Mouse (Mus musculus) CD4-positive helper T cell, adult 2 months (primary cell): ENCODE data around the gene Gprc5c.

Source experiments
- DNase-seq: peaks from one replicate; pipeline ENCODE4 v3.0.0-alpha.2; 2012; ENCODE audit warnings: low read depth, missing footprints, low spot score

Gprc5c gene

DNA sequence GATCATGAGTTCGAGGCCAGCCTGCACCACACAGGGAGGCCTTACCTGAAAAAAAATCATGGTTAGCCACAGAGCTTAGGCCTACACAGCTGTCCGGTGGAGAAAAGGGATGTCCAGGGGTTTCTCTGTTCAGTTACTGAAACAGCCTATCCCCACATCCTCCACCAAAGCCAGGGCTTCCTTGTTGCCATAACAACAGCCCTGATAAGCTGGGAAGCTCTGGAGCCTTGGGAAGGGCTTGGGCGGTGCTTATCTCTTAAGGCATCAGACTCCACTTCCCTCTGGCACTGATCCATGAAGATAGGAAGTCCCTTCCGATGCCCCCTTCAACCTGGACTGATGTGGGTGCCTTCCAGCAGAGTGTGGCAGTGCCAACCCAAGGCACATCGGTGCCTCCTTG is 17.8 kb upstream of the Gprc5c start:
- no peak for DNase-seq

DNA sequence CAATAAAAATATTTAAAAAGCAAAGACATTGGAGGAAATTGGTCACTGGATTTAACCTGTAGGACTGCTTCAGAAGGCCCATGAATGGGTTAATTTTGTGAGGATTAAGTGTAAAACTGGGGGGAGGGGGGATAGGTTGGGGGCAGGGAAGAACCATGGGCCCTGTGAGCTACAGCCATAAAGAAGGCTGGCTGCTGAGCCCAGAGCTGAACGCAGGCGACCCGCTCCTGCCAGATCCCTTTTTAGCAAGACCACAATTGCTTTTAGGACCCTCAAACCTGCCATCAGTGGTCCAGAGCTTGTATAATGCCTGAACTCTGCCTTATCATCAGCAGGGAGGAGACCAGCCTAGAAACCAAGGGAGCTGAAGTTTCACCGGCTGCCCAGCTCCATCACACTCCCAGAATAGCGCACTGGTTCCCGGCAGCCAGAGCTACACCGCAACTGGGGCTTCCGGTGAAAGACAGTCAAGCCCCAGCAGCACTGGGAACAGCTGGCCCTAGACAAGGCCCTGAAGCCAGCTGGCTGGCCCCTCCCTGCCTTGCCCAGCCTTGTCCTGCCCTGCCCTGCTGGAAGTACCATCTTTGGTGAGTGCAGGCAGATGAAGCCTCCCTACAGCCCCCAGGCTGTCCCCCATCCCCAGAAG is 7.0 kb upstream of the Gprc5c start:
- DNase-seq, result no peak

DNA sequence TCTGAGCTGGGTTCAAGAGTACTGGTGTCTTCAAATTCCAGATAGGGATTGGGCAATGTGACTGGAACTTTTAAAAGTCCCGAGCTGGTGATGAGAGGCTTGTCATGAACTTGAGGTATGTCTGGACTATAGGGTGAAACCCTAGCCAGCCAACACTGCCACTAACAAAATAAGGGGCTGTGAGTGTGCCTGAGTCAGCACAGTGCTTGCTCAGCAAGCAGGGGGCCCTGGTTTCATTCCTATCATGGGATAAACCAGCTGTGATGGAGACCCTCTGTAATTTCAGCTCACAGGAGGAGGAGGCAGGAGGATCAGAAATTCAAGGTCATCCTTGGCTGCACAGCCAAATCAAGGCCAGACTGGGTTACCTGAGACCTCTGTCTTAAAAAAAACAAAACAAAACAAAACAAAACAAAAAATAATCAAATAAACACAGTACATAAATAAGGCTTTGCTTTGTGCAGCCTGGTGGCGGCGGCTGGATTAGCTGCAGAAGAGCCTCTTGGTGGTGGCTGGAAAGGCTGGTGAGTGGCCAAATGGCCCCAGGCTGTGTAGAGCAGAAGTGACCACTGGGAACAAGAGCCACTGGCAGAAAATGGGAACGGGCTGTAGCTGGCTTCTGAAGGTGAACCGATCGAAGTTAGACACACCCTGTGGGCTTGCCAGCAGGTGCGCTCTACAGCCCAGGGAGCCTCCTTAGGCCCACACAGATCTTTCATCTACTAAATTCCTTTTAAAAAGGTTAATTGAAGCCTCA is 6.3 kb upstream of the Gprc5c start:
- no peak for DNase-seq

DNA sequence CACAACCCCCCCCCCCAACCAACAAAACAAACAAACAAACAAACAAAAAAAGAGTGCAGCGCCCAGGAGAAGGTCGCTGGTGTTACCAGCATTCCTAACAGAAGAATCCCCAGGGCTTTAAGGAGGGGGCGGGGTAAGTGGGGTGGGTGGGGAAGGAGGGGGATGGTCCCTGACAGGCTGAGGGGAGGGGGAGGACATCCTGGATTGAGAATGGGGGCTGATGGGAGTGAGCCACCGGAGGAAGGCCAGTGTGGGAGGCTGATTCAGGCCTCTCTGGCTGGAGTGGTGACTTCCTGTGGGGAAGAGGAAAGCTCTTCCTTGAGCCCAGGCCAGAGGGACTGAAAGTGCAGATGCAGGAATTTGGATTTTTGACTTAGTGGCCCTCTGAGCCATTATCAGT is 4.6 kb upstream of the Gprc5c start:
- no peak for DNase-seq

DNA sequence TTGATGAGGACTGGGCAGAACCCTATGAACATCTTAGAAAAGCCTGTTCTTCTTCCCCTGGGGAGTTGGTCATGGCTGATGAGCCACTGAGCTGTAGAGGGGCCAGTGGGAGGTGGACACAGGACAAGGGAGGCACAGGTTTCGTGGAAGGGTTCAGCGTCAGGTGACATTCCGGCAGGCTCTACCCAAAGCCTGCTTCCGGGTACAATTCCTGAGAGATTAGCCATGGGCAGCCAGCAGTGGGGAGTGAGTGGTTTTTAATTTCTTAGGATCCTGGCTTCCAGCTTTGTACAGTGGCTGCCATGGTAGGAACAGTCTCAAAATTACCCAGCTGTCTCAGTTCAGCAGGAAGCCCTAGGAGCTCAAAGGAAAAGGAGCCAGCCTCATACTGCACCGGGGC is 3.9 kb upstream of the Gprc5c start:
- no peak for DNase-seq

DNA sequence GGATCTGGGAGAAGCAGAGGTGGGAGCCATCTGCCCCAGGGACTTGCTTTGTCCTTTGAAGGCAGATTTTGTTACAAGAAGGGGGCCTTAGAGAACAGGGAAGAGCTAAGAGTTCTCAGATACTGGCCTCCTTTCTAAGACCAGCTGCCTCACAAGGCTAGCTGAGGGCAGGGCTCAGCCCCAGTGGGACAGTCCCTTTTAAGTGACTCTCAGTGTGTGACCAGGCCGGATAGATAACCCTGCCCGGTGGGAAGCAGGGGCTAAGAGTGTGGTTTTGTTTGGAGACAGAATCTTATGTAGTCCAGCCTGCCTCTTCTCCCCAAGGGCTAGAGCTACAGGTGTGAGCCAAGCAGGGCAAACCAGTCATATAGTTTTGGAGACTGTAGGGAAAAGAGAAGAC is 1.4 kb upstream of the Gprc5c start:
- DNase-seq, result no peak

DNA sequence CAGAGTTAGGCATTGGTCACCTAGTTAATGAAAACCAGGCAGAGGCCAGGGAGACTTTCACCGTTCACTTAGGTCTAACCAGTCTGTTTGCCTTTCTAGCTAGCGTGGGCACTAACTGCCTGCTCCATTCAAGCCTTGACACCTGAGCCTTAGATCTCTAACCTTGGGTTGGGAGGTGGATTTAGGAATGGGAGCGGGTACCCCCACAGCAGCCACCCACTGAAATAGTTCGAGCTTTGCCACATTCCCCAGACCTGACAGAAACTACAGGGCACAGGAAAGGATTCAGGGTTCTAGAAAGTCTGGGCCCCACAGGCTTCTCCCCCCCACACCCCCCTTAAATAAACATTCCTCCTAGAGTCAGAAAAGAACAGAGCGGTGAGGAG is 893 bp upstream of the Gprc5c start:
- no peak for DNase-seq

DNA sequence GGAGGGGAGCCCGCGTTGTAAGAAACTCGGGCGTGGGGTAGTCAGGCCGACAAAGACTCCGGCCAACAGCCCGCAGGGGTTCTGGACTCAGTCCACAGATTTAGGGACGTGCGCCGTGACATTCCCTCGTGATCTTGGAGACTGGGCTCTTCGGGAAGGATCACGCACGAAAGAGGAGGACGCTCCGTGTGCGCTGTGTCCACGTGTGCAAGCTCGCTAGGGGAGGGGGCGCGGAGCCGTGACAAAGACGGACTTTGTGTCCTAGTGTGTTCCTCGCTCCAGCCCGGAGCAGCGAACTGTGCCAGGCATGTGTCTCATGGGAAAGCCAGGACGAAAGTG is 286 bp downstream of the Gprc5c start:
- no peak for DNase-seq

DNA sequence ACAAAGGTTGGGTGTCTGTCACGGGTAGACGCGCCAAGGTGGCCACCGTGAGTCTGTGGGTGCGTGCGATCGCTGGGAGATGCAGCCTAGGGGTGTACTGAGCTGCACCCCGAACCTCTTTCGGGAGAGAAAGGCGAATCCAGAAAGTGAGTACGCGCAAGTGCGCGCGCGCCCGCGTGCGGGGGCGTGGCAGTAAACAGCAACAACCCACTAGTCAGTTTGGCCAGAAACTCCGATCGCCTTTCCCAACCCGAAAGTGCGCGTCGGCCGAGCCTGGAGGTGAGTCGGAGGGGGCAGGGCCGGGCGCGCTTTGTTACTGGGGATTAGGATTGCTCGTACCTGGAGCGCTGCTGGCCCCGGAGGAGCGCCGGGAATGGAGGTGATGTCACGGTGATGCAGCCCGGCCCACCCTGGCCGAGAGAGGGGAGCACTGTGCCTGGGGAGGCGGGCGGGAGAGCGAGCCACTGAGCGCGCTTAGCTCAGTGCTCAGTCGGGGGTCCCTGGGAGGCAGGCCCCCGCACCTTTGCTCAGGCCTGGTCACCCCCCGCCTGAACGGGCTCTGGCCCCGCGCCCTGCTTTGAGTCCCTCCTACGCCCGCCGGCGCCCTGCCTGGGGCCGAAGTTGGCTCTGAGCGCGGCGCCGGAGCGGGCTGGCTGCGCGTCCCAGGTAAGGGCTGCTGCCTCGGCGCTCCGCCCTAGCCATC is 807 bp downstream of the Gprc5c start:
- no peak for DNase-seq

DNA sequence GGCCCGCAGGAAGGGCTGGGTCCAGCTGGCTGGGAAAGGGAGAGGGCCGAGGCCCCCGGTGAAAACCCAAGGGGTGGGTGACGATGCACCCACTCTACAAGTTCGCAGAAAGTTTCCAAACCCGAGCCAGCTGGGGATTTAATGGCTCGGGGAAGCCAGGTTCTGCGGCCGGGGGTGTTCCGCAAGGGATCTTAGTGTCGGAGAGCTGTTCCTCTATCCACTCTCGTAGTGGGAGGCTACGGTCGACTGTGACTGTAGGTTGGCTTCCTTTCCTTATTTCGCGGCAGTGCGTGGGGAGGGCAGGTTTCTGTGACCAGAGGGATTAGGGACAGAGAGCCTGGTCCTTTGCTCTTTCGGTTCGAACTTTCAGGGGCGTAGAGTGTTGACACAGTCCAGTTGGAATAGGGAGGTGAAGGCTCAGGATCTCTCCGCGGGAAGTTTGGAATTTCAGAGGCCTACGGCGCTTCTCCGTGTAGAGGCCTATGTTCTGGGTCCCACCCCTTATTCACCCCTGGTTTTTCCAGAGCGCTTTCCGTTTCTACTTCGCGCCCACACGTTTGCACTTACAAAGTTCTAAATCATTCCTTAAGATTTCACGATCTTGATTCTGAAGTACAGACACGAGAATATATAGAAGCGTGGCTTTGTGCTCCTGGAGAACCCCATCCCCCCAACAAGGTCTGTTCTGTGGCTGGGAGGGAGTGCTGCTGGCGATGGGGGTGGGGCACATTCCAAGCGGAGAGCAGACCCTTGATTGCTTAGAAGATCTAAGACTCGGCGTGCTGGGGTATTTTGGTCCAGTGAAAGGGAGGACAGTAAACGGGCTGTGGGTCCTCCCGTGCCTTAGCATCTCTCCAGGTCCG is 1.6 kb downstream of the Gprc5c start:
- no peak for DNase-seq

DNA sequence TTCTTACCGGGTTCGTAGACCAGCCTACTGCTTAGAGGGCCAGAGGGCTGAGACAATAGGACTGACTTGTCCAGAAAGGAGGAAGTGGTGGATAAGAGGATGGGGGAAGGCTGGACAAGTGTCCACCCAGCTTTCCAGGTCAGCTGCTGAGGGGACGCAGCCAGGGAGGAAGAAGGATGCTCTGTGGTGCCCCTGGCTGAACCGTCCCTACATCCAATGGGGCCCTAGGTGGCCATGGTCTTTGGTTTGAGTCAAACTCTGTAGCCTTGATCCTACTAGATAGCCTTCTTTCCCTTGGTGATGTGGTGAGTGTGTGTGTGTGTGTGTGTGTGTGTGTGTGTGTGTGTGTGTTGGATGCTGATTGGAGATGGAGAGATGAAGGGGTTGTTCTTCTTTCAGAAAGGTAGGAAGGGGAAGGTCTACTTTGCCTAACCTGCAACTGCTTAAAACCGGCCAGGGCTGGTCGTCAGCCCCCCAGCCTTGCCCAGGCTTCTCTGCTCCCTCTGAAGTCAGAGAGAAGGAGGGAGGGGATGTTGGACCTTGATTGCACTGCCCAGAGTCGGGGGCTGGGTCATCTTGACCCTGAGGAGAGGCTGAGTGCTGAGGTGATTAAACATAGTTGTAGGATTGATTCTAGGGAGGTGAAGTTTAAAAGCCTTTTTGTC is 2.4 kb downstream of the Gprc5c start:
- DNase-seq, result no peak

DNA sequence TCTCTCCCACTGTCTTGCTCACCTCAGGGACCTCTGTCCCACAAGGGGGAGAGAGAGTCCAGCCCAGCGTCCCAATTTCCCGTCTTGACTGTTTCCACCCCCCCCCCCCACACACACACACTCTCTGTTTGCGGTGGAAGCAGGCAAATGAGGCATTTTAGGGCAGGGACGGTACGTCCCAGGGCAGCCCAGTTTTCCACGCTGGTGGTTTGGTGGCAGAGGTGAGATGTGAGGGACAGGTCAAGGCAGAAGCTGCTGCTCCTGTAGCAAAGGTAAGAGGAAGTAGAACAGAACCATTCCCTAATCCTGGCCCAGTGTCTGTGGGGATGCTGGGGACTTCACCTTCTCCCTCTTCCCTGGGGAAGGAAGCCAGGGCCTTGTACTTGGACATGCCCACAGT is 3.6 kb downstream of the Gprc5c start:
- no peak for DNase-seq

DNA sequence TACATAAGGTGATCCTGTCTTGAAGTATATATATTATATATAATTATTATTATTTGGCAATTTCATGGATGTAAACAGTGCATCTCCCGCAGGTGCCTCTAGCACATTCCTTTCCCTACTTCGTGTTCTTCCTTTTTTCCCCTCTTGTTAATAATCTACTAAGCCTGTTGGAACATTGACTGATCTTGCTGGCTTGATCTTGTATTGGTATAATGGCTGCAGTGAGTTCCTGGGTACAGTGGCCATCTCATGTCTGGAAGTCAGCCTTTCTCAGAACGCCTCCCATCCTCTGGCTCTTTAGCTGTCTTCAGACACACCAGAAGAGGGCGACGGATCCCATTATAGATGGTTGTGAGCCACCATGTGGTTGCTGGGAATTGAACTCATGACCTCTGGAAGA is 5.2 kb downstream of the Gprc5c start:
- no peak for DNase-seq

DNA sequence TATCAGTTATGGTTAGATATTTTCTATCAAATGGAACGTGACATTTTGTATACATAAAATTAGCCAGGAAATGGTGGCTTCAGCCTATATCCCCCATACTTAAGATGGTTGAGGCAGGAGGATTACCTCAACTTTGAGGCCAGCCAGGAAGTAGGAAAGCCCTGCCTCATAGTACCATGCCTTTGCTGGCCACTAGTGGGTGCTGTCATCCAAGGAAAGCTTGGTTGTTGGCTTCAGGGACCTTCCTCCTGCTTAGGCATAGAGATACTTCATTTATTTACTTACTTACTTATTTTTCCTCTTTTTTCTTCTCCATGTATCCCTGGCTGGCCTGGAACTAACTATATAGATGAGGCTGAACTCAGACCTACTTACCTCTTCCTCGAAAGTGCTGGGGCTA is 7.7 kb downstream of the Gprc5c start:
- peak; percentile 55 for DNase-seq

DNA sequence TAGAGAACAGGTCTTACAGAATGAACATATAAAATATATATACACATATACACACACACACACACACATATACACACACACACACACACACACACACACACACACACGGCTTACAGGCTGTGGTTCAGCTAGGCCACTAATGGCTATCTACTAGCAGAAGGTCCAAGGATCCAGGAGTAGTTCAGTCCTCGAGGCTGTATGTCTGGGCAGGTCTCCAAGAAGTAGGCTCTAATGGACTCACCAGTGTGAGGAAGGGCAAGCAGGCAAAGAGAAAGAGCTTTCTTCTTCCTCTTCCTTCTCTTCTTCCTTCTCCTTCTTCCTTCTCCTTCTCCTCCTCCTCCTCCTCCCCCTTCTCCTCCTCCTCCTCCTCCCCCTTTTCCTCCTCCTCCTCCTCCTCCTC is 10.1 kb downstream of the Gprc5c start:
- no peak for DNase-seq

DNA sequence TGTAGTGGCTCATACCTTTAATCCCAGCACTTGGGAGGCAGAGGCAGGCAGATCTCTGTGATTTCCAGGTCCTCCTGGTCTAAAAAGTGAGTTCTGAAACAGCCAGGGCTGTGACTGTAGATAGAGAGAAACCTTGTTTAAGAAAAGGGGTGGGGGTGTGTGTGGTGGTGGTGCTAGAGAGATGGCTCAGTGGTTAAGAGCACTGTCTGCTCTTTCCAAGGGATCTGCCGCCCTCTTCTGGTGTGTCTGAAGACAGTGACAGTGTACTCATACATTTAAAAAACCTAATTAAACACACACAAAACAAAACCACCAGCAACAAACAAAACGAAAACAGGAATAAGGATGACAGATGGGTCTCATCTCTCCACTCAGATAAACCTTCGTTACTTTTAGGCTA is 11.7 kb downstream of the Gprc5c start:
- no peak for DNase-seq

DNA sequence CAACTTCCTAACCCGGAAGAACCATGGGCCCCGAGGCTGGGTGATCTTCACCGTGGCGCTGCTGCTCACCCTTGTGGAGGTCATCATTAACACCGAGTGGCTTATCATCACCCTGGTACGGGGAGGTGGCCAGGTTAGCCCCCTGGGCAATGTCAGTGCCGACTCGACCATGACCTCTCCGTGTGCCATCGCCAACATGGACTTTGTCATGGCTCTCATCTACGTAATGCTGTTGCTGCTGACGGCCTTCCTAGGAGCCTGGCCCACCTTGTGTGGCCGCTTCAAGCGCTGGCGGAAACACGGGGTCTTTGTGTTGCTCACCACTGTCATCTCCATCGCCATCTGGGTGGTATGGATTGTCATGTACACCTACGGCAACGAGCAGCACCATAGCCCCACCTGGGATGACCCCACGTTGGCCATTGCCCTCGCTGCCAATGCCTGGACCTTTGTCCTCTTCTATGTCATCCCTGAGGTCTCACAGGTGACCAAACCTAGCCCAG is 13.0 kb downstream of the Gprc5c start:
- DNase-seq, result no peak

DNA sequence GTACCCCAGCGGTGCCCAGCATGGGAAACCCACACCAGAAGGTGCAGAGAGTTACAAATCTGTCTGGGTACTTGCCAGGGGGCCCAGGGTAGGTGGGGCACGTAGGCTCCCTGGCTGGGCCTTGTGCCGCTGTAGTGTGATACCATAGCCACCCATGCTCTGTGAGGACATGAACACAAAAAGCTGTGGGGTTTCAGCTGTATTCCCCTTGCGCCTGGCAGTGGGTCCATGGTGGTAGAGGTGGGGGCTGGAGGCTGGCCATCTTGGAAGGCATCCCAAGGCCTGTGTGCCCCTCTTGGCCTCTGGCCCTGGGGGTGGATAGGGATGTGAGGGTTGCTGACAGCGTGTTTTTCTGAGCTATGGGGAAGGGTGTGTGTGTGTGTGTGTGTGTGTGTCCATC is 15.0 kb downstream of the Gprc5c start:
- no peak for DNase-seq

DNA sequence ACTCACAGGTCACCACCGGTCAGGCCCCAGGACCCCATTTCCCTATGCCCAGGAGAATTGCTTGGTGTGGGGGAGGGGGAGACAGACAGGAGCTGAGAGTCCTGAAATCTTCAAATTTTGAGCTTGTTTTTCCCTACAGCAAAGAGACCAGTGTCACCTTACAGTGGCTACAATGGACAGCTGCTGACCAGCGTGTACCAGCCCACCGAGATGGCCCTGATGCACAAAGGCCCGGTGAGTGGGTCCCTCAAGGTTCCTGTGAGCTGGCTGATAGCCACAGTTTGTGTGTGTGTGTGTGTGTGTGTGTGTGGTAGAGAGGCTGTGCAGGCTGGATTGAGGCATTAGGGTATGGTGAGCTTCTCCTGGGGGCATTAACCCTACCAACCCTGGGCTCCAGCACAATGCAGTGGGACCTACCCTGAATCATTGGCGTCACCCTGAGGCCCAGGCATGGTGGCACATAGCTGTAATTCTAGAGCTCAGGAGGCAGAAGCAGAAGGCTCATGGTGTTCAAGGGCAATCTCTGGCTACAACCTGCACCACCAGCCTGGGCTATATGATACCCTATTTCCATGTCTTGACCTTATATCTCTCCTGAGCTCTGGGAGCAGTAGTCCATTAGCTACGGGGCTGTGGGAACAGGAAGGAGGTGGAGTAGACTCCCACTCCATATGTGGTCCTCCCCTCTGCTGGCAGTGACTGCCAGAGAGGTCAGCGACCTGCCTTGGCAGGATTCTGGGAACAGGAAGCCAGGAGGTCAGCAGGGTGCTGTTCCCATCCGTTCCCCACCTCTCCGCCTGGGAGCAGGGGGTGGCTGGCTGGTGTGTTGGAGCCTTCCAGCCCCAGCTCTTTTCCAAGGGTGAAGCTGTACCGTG is 15.8 kb downstream of the Gprc5c start:
- DNase-seq, result no peak
